Mouse (Mus musculus) MEL (cell line): ENCODE results near the gene Elovl7. TPM values are rescaled to one million over a fixed set of nuclear protein-coding genes. Genes with fewer than 3 reads are reported as not detected.

Experiments used
- DNase-seq: peaks from one replicate; pipeline ENCODE4 v3.0.0; 2011; ENCODE audit warnings: low read depth, low spot score
- H3K27ac ChIP-seq: 2 replicates; pipeline ENCODE4 v1.5.1; 2012; ENCODE audit warnings: low read depth, mild to moderate bottlenecking, control low read depth, low read length, moderate library complexity; ENCODE audit not compliant: control insufficient read depth
- H3K27me3 ChIP-seq, 2 experiments: fragments of 150-350 bp in 1 of 2; sonication (generic) in 1 of 2; 2 replicates each; pipeline ENCODE4 v1.6.1; 2012; ENCODE audit warnings: low read length in 2 of 2, mild to moderate bottlenecking in 2 of 2, improper control_type of control experiment in 1 of 2, moderate library complexity in 1 of 2; ENCODE audit not compliant: insufficient read depth in 2 of 2, control insufficient read depth in 1 of 2
- H3K36me3 ChIP-seq, 2 experiments: 2 replicates each; pipeline ENCODE4 v1.6.1; 2012 to 2014; ENCODE audit warnings: low read length in 2 of 2, improper control_type of control experiment in 1 of 2, inconsistent platforms in 1 of 2, mild to moderate bottlenecking in 1 of 2; ENCODE audit not compliant: insufficient read depth in 2 of 2, control insufficient read depth in 1 of 2
- H3K4me1 ChIP-seq, 2 experiments: fragments of 150-350 bp in 1 of 2; sonication (generic) in 1 of 2; 2 replicates each; pipeline ENCODE4 v1.6.1; 2012; ENCODE audit warnings: low read length in 2 of 2, improper control_type of control experiment in 1 of 2, mild to moderate bottlenecking in 1 of 2; ENCODE audit not compliant: insufficient read depth in 2 of 2, control insufficient read depth in 1 of 2
- H3K4me3 ChIP-seq, 2 experiments: fragments of 150-350 bp in 1 of 2; sonication (generic) in 1 of 2; 2 replicates each; pipeline ENCODE4 v1.5.1; 2012; ENCODE audit warnings: low read depth in 2 of 2, low read length in 2 of 2, mild to moderate bottlenecking in 2 of 2, moderate library complexity in 2 of 2, control low read depth in 1 of 2, improper control_type of control experiment in 1 of 2; ENCODE audit not compliant: control insufficient read depth in 1 of 2, insufficient read depth in 1 of 2
- H3K79me2 ChIP-seq: 2 replicates; pipeline ENCODE4 v1.6.1; 2012; ENCODE audit warnings: mild to moderate bottlenecking, low read length, moderate library complexity; ENCODE audit not compliant: control insufficient read depth, poor library complexity, insufficient read depth
- H3K9ac ChIP-seq: 2 replicates; pipeline ENCODE4 v1.6.1; 2012; ENCODE audit warnings: low read depth, mild to moderate bottlenecking, control low read depth, low read length, moderate library complexity; ENCODE audit not compliant: control insufficient read depth, poor library complexity, severe bottlenecking
- H3K9me3 ChIP-seq: fragments of 150-350 bp; sonication (generic); replicated peaks from 2 replicates; pipeline ENCODE4 v1.6.1; 2012; ENCODE audit warnings: mild to moderate bottlenecking, low read length, improper control_type of control experiment, moderate library complexity; ENCODE audit not compliant: insufficient read depth
- BHLHE40 ChIP-seq: IDR thresholded peaks from 2 replicates; pipeline ENCODE4 v1.6.1; 2012; ENCODE audit warnings: low read depth, mild to moderate bottlenecking, inconsistent platforms, low read length, improper control_type of control experiment, borderline replicate concordance
- CHD1 ChIP-seq: IDR thresholded peaks from 2 replicates; pipeline ENCODE4 v1.6.1; 2012; ENCODE audit warnings: low read depth, mild to moderate bottlenecking, inconsistent platforms, low read length, improper control_type of control experiment
- CHD2 ChIP-seq: IDR thresholded peaks from 2 replicates; pipeline ENCODE4 v1.6.1; 2011; ENCODE audit warnings: low read length, improper control_type of control experiment
- CTCF ChIP-seq, 3 experiments: IDR thresholded peaks in 2 of 3; conservative IDR thresholded peaks in 1 of 3; 2 replicates each; pipeline ENCODE4 v1.5.1; 2011 to 2012; ENCODE audit warnings: low read length in 3 of 3, low read depth in 2 of 3, mild to moderate bottlenecking in 2 of 3, improper control_type of control experiment in 1 of 3, inconsistent platforms in 1 of 3, mixed read lengths in 1 of 3, moderate library complexity in 1 of 3; ENCODE audit not compliant: control insufficient read depth in 1 of 3, insufficient read depth in 1 of 3, poor library complexity in 1 of 3, severe bottlenecking in 1 of 3
- ELF1 ChIP-seq: IDR thresholded peaks from 2 replicates; pipeline ENCODE4 v1.6.1; 2014; ENCODE audit warnings: low read depth, mild to moderate bottlenecking, inconsistent platforms, low read length, improper control_type of control experiment, moderate library complexity
- EP300 ChIP-seq, 2 experiments: IDR thresholded peaks; 2 replicates each; pipeline ENCODE4 v1.6.1; 2011; ENCODE audit warnings: improper control_type of control experiment in 2 of 2, low read length in 2 of 2, low read depth in 1 of 2, mild to moderate bottlenecking in 1 of 2
- ETS1 ChIP-seq: IDR thresholded peaks from 2 replicates; pipeline ENCODE4 v1.6.1; 2012; ENCODE audit warnings: low read depth, mild to moderate bottlenecking, inconsistent platforms, low read length, improper control_type of control experiment, moderate library complexity
- GABPA ChIP-seq: IDR thresholded peaks from 2 replicates; pipeline ENCODE4 v1.6.1; 2012; ENCODE audit warnings: low read depth, mild to moderate bottlenecking, inconsistent platforms, low read length, improper control_type of control experiment, moderate library complexity
- JUND ChIP-seq: IDR thresholded peaks from 2 replicates; pipeline ENCODE4 v1.6.1; 2011; ENCODE audit warnings: low read depth, mild to moderate bottlenecking, improper control_type of control experiment, low read length
- MAFK ChIP-seq: IDR thresholded peaks from 2 replicates; pipeline ENCODE4 v1.6.1; 2011; ENCODE audit warnings: low read depth, mild to moderate bottlenecking, low read length, improper control_type of control experiment, borderline replicate concordance
- MAZ ChIP-seq: IDR thresholded peaks from 2 replicates; pipeline ENCODE4 v1.6.1; 2012; ENCODE audit warnings: low read depth, mild to moderate bottlenecking, inconsistent platforms, low read length, improper control_type of control experiment
- MEF2A ChIP-seq: IDR thresholded peaks from 2 replicates; pipeline ENCODE4 v1.6.1; 2014; ENCODE audit warnings: low read depth, mild to moderate bottlenecking, inconsistent platforms, low read length, improper control_type of control experiment; ENCODE audit not compliant: poor library complexity, insufficient replicate concordance, severe bottlenecking; ENCODE audit errors: extremely low read depth
- MXI1 ChIP-seq: IDR thresholded peaks from 2 replicates; pipeline ENCODE4 v1.6.1; 2011; ENCODE audit warnings: mild to moderate bottlenecking, low read depth, low read length, improper control_type of control experiment
- MYB ChIP-seq: IDR thresholded peaks from 2 replicates; pipeline ENCODE4 v1.6.1; 2011; ENCODE audit warnings: mild to moderate bottlenecking, low read depth, low read length, improper control_type of control experiment
- NELFE ChIP-seq: IDR thresholded peaks from 2 replicates; pipeline ENCODE4 v1.6.1; 2011; ENCODE audit warnings: low read depth, low read length, improper control_type of control experiment
- POLR2A ChIP-seq, 2 experiments: IDR thresholded peaks; 2 replicates each; pipeline ENCODE4 v1.6.1; 2011 to 2012; ENCODE audit warnings: low read length in 2 of 2, mild to moderate bottlenecking in 2 of 2, control low read depth in 1 of 2, improper control_type of control experiment in 1 of 2, low read depth in 1 of 2, moderate library complexity in 1 of 2; ENCODE audit not compliant: control insufficient read depth in 1 of 2, insufficient read depth in 1 of 2, poor library complexity in 1 of 2
- POLR2AphosphoS2 ChIP-seq: IDR thresholded peaks from 2 replicates; pipeline ENCODE4 v1.6.1; 2011; ENCODE audit warnings: low read length, improper control_type of control experiment
- POLR2AphosphoS5 ChIP-seq: IDR thresholded peaks from 2 replicates; pipeline ENCODE4 v1.6.1; 2012; ENCODE audit warnings: low read depth, borderline replicate concordance, mild to moderate bottlenecking, inconsistent platforms, low read length, moderate library complexity, mixed read lengths
- RCOR1 ChIP-seq: IDR thresholded peaks from 2 replicates; pipeline ENCODE4 v1.6.1; 2012; ENCODE audit warnings: low read depth, mild to moderate bottlenecking, inconsistent platforms, low read length, improper control_type of control experiment
- SIN3A ChIP-seq: IDR thresholded peaks from 2 replicates; pipeline ENCODE4 v1.6.1; 2012; ENCODE audit warnings: low read length, improper control_type of control experiment, inconsistent platforms
- SMC3 ChIP-seq: IDR thresholded peaks from 2 replicates; pipeline ENCODE4 v1.6.1; 2011; ENCODE audit warnings: low read depth, low read length, improper control_type of control experiment
- TBP ChIP-seq: IDR thresholded peaks from 2 replicates; pipeline ENCODE4 v1.8.0; 2011; ENCODE audit warnings: low read depth, low read length, improper control_type of control experiment
- TCF12 ChIP-seq: IDR thresholded peaks from 2 replicates; pipeline ENCODE4 v1.6.1; 2014; ENCODE audit warnings: low read depth, mild to moderate bottlenecking, inconsistent platforms, low read length, improper control_type of control experiment, moderate library complexity
- ZC3H11A ChIP-seq: IDR thresholded peaks from 2 replicates; pipeline ENCODE4 v1.6.1; 2012; ENCODE audit warnings: low read depth, mild to moderate bottlenecking, inconsistent platforms, low read length, improper control_type of control experiment
- ZKSCAN1 ChIP-seq: IDR thresholded peaks from 2 replicates; pipeline ENCODE4 v1.6.1; 2012; ENCODE audit warnings: low read depth, mild to moderate bottlenecking, inconsistent platforms, low read length, improper control_type of control experiment, moderate library complexity
- ZMIZ1 ChIP-seq: IDR thresholded peaks from 2 replicates; pipeline ENCODE4 v1.6.1; 2012; ENCODE audit warnings: low read depth, mild to moderate bottlenecking, inconsistent platforms, low read length, improper control_type of control experiment, moderate library complexity
- polyA plus RNA-seq, 2 experiments: library from polyadenylated mRNA; stranded (reverse) in 1 of 2; unstranded in 1 of 2; fragments of >175 nt in 1 of 2; fragments of >200 nt in 1 of 2; gene quantifications; 2 replicates each; pipeline versions ENCODE4 v1.2.1 to v1.2.4; 2012; ENCODE audit warnings: low replicate concordance in 2 of 2, low read depth in 1 of 2; ENCODE audit not compliant: insufficient read length in 2 of 2, insufficient read depth in 1 of 2, missing spikeins in 1 of 2
- total RNA-seq: library from RNA; depleted of rRNA; stranded (reverse); fragments of 300-350 nt; gene quantifications from 2 replicates; pipeline ENCODE4 v1.2.3, GENCODE M21; 2012

The Elovl7 gene
- total and polyA plus RNA-seq, 3 experiments = not detected

DNA sequence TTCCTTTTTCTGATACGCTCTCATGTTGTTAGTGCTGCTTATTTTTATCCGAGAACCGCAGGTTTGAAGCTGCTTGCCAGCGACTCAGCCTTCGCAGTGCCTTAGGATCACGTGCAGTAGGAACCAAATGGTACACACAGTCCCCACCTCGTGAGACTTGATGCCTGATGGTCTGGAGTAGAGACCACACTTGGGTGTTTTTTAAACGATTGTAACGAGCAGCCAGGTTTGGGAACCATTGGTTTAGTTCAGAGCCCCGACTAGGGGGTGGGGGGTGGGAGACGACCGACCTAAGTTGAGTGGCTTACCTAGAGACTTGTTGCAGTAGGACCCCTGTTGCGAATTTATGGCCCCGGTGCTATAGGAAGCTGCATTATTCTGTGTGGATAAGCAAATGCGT is 58.8 kb downstream of the Elovl7 start:
- Histone ChIP-seq H3K36me3 (peaks cover 0 to 3% of the 10 kb centered on the region in 2 experiments; a peak in 2 of 4 replicates), H3K27ac (no peak overlapping the region), H3K9ac (no peak overlapping the region), H3K79me2 (no peaks in the 10 kb centered on the region), H3K4me1 (peaks cover 3 to 5% of the 10 kb centered on the region in 2 experiments; a peak in 2 of 4 replicates), H3K27me3 (peaks cover 2 to 7% of the 10 kb centered on the region in 2 experiments), H3K4me3 (no peak overlapping the region), H3K9me3 (no peaks in the 10 kb centered on the region)
- DNase-seq = no peak
- TF ChIP-seq ELF1 (no peak), POLR2AphosphoS2 (no peak), MYB (no peak), ZC3H11A (no peak), ETS1 (no peak), SMC3 (no peak), JUND (no peak), MAZ (no peak), GABPA (no peak), SIN3A (no peak), CHD1 (no peak), RCOR1 (no peak), ZMIZ1 (no peak), NELFE (no peak), ZKSCAN1 (no peak), BHLHE40 (no peak), MXI1 (no peak), EP300 (IDR thresholded peaks at IDR 0.05; ENCODE audit: low read depth in 1 of 2, low read length in 2 of 2) (no peak), TBP (no peak), MAFK (no peak)

DNA sequence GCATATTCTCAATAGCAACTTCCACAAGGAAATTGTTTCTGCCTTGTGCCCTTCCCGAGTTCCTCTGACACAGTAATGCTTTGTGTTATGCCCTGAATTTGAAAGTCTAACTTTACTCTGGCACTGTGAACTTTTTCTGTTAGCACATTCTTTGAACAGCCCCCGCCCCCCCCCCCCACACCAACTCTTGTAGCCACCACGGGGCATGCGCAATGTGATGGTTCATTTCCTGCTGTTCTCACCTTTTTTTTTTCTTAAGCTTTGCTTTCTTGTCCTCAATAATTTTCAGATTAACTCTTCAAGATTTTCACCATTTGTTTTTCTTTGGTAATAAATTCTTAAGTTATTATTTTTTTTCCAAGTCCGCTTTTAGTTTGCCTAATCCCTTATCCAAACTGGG is 59.3 kb downstream of the Elovl7 start:
- DNase-seq = no peak
- Histone ChIP-seq H3K9me3 (no peaks in the 10 kb centered on the region), H3K27ac (no peak overlapping the region), H3K4me3 (no peak overlapping the region), H3K36me3 (peaks cover 0 to 3% of the 10 kb centered on the region in 2 experiments; a peak in 2 of 4 replicates), H3K27me3 (peaks cover 2 to 7% of the 10 kb centered on the region in 2 experiments), H3K79me2 (no peaks in the 10 kb centered on the region), H3K4me1 (peaks cover 3 to 5% of the 10 kb centered on the region in 2 experiments; a peak in 2 of 4 replicates), H3K9ac (no peak overlapping the region)
- TF ChIP-seq POLR2AphosphoS5 = no peak
- TF ChIP-seq RCOR1 = no peak
- no peak for TF ChIP-seq POLR2AphosphoS2
- no peak for TF ChIP-seq CHD2
- no peak for TF ChIP-seq MEF2A
- no peak for TF ChIP-seq MAFK
- no peak for TF ChIP-seq SIN3A
- no peak for TF ChIP-seq BHLHE40
- TF ChIP-seq TCF12 = no peak
- no peak for TF ChIP-seq ZMIZ1
- TF ChIP-seq CTCF (IDR thresholded peaks at IDR 0.05 in 2 of 3, conservative IDR thresholded peaks at IDR 0.05 in 1 of 3; ENCODE audit: control insufficient read depth in 1 of 3, insufficient read depth in 1 of 3, low read depth in 2 of 3, low read length in 3 of 3, poor library complexity in 1 of 3, severe bottlenecking in 1 of 3) = no peak
- TF ChIP-seq POLR2A (IDR thresholded peaks at IDR 0.05; ENCODE audit: control insufficient read depth in 1 of 2, insufficient read depth in 1 of 2, low read depth in 1 of 2, low read length in 2 of 2, poor library complexity in 1 of 2) = no peak
- no peak for TF ChIP-seq ETS1
